Mouse (Mus musculus) lung, embryonic 15.5 days (tissue): Measurements from ENCODE around the gene Phldb2. TPM values are rescaled to one million over a fixed set of nuclear protein-coding genes. Genes with fewer than 3 reads are reported as not detected.

ENCODE experiments used
- ATAC-seq: fragments of 200-750 bp; cut with Nextera tagmentation; 2 replicates; pipeline ENCODE4 v1.8.0; 2017; ENCODE audit warnings: moderate number of reproducible peaks, borderline replicate concordance; ENCODE audit not compliant: low FRiP score, low TSS enrichment; ENCODE audit errors: extremely low read depth
- H3K27ac ChIP-seq: fragments of 300-500 bp; sonication (generic); 2 replicates; pipeline ENCODE4 v1.5.1; 2015; ENCODE audit warnings: moderate library complexity, mild to moderate bottlenecking, inconsistent platforms
- H3K27me3 ChIP-seq: fragments of 300-500 bp; sonication (generic); 2 replicates; pipeline ENCODE4 v1.6.1; 2015; ENCODE audit warnings: inconsistent platforms
- H3K36me3 ChIP-seq: fragments of 300-500 bp; sonication (generic); 2 replicates; pipeline ENCODE4 v1.6.1; 2015; ENCODE audit warnings: inconsistent platforms
- H3K4me1 ChIP-seq: fragments of 300-500 bp; sonication (generic); 2 replicates; pipeline ENCODE4 v1.6.1; 2015; ENCODE audit warnings: inconsistent platforms
- H3K4me2 ChIP-seq: fragments of 300-500 bp; sonication (generic); 2 replicates; pipeline ENCODE4 v1.6.1; 2015; ENCODE audit warnings: inconsistent platforms, mild to moderate bottlenecking, moderate library complexity
- H3K4me3 ChIP-seq: fragments of 300-500 bp; sonication (generic); 2 replicates; pipeline ENCODE4 v1.5.1; 2015; ENCODE audit warnings: mild to moderate bottlenecking, inconsistent platforms
- H3K9ac ChIP-seq: fragments of 300-500 bp; sonication (generic); 2 replicates; pipeline ENCODE4 v1.6.1; 2015; ENCODE audit warnings: inconsistent platforms
- H3K9me3 ChIP-seq: fragments of 300-500 bp; sonication (generic); 2 replicates; pipeline ENCODE4 v1.6.1; 2016; ENCODE audit warnings: inconsistent platforms
- WGBS: fragments of 180-500 bp; shearing (Covaris S2); methylation state at CpG from one replicate; pipeline ENCODE4 v1.1.7; 2015; 5-methylcytosine and 5-hydroxymethylcytosine counted together
- polyA plus RNA-seq: library from polyadenylated mRNA; unstranded; fragments of >200 nt; fragmentation: Nextera tagmentation; extraction: Ambion mirVana; gene quantifications from 2 replicates; pipeline ENCODE4 v1.2.1, GENCODE M21; 2015

Gene Phldb2
- polyA plus RNA-seq, 1 experiment from 2014 or later, result 58.9 TPM

DNA sequence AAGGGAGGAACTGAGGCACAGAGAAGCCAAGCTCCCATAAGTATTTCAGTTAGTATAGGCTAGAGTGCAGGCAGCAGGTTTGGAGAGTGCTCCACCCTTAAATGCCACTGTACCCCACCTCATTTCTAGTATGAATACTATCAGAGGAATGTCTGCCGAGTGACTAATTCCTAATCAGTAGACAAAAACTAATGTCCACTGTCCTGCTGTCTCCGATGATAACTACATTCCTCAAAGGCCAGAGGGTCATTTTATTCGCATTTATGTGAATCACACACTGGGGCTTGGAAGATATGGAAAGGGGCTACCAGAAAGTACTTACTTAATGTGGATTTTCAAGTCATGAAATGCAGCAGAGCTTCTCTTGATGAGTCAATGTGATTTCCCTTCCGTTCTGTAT, 104.4 kb downstream of the Phldb2 start:
- WGBS, result 52% methylated on average over 4 of the region's 4 CpGs
- no peaks in the 10 kb centered on the region for H3K36me3 ChIP-seq
- no peak overlapping the region for H3K4me2 ChIP-seq
- peaks cover 7% of the 10 kb centered on the region for H3K4me1 ChIP-seq
- no peak overlapping the region for H3K4me3 ChIP-seq
- H3K27me3 ChIP-seq, result no peaks in the 10 kb centered on the region
- H3K9me3 ChIP-seq, result no peaks in the 10 kb centered on the region
- H3K27ac ChIP-seq, result no peak overlapping the region
- no peak overlapping the region for H3K9ac ChIP-seq
- no peak for ATAC-seq

DNA sequence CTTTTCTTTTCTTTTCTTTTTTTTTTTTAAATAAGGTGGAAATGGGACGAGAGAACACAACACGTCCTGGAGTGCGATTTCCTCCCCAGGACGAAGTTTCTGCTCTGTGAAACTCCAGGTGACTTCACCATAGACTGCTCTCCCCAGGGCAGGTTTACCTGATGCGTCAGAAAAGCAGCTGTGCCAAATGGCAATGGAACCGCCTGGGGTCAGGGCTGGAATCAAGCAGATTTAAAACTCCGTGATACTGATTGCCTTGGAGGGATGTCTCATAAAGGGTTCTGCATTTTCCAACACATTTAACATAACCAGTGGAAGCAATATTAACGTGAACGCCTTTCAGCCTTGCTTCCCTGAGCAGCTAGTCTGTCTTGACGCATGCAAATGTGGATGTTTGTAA, 108.5 kb downstream of the Phldb2 start:
- H3K4me3 ChIP-seq, result peak overlapping the region; percentile 81
- no peaks in the 10 kb centered on the region for H3K36me3 ChIP-seq
- peaks cover 34% of the 10 kb centered on the region for H3K4me1 ChIP-seq
- peak overlapping the region; percentile 81 for H3K4me2 ChIP-seq
- H3K9ac ChIP-seq, result peak overlapping the region; percentile 94
- 16% methylated on average over 10 of the region's 10 CpGs for WGBS
- ATAC-seq, result no peak
- peak overlapping the region; percentile 92 for H3K27ac ChIP-seq
- no peaks in the 10 kb centered on the region for H3K9me3 ChIP-seq
- no peaks in the 10 kb centered on the region for H3K27me3 ChIP-seq

DNA sequence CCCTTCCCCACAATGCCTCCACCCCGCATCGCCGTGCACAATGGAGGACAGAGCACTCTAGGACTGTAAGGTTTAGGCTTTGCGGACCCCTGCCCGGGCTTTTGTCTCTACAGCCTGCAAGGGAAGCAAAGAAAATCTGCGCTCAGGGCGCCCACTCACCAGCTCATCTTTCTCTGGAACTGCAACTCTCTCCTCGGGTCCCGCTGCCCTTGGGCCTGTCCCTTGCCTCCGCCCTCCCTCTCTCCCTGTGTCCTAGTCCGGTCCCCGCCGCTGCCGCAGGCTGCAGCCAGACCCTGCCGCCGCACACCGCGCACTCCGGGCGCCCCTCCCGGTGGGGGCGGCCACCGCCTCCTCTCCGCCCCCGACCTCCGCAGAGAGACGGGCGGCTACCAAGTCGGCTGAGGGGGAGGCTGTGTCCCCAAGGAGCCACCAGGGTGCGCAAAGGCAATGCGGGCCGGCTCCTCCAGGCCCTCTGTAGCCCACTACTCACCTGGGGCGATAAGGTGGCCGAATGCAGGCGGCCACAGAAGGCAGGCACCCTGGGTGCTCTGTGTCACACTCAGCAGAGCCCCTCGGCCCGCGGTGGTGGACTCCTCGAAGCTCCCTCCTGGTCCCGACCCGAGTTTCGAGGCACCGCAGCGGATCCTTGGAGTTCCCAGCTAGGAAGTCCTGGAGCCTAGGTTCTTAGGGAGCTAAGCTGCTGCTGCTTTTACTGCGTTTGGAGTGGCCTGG, 109.2 kb downstream of the Phldb2 start:
- H3K4me2 ChIP-seq, result peak overlapping the region; percentile 81
- H3K4me3 ChIP-seq, result peak overlapping the region; percentile 81
- no peaks in the 10 kb centered on the region for H3K27me3 ChIP-seq
- WGBS, result under 1% methylated on average over 44 of the region's 45 CpGs
- no peaks in the 10 kb centered on the region for H3K9me3 ChIP-seq
- no peaks in the 10 kb centered on the region for H3K36me3 ChIP-seq
- peak; percentile 96 for ATAC-seq
- peaks cover 39% of the 10 kb centered on the region for H3K4me1 ChIP-seq
- peak overlapping the region; percentile 94 for H3K9ac ChIP-seq
- H3K27ac ChIP-seq, result peak overlapping the region; percentile 92

DNA sequence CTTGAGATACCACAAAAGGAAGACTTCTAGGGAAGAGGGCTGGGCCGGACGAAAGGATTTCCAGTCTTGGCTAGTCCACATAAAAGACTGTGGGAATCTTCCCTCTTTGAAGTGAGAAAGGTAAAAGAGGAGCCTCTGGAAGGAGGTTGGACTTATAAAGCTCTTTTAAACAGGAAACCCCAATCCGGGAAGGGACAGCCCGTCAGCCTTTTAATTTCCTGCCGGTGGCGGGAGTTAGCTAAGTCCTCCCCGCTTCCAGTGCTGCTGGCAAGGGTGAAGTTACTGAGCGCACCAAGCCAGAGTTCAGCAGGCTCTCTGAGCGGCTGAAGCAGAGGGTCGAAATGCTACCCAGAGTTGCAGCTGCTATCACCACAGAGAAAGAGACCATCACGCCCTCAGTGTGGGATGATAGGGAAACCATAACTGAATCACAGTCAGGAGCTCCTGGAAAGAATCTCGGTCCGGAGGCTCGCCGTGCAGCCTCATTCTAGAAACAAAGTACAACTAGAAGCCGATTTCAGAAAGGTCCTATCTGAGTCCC, 110.0 kb downstream of the Phldb2 start:
- under 1% methylated on average over 16 of the region's 16 CpGs for WGBS
- ATAC-seq, result 0 out of 2 replicates have a peak, but pooled peaks have one; percentile 9

DNA sequence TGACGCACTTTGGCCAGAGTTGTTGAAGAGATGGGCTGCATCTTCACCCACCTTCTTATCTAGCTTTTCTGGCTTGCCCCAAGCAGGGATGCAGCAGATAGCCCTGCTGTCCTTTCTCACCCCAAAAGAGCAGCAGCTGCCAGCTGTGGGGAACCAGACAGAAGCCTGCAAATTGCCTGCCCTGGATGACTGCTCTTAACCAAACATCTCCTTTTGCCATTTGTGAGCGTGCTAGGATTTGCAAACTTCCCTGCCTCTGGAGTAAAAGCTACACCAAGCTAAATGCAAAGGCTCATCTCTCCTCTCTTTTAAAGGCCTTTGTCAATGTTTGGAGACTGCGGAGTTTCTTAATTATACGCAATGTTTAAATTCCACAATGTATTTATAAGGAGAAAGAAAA, 111.0 kb downstream of the Phldb2 start:
- peak overlapping the region; percentile 92 for H3K27ac ChIP-seq
- H3K4me1 ChIP-seq, result peaks cover 56% of the 10 kb centered on the region
- ATAC-seq, result no peak
- peak overlapping the region; percentile 81 for H3K4me2 ChIP-seq
- H3K27me3 ChIP-seq, result no peaks in the 10 kb centered on the region
- H3K9me3 ChIP-seq, result no peaks in the 10 kb centered on the region
- 23% methylated on average over 4 of the region's 4 CpGs for WGBS
- H3K9ac ChIP-seq, result peak overlapping the region; percentile 19
- peak overlapping the region; percentile 81 for H3K4me3 ChIP-seq
- no peaks in the 10 kb centered on the region for H3K36me3 ChIP-seq

More for the DNA sequence above, 110.0 kb downstream of the Phldb2 start:
- H3K4me2 ChIP-seq, result peak overlapping the region; percentile 81
- peak overlapping the region; percentile 94 for H3K9ac ChIP-seq
- H3K4me1 ChIP-seq, result peaks cover 46% of the 10 kb centered on the region
- no peaks in the 10 kb centered on the region for H3K9me3 ChIP-seq
- peak overlapping the region; percentile 81 for H3K4me3 ChIP-seq
- H3K27ac ChIP-seq, result peak overlapping the region; percentile 92
- no peaks in the 10 kb centered on the region for H3K27me3 ChIP-seq
- no peaks in the 10 kb centered on the region for H3K36me3 ChIP-seq

DNA sequence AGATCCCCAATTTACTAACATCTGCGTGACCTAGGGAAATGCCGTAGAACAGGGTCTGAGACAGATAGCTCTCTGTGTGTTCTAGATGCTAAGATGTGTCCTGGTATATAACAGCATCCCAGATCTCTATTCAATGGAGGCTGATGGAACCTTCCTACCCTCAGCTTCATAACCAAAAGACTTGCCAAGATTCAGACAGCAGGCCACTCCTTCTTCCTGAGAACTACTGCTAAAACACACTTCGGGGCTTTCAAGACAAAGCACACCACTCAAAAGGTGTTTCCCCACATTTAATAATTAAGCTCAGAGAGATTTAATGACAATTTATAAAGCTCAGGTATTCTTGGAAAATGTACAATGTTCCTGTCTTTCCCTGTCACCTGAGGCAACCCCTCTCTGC, 111.6 kb downstream of the Phldb2 start:
- ATAC-seq, result no peak
- Histone ChIP-seq H3K9ac (no peak overlapping the region), H3K4me2 (peak overlapping the region; percentile 81), H3K4me1 (peaks cover 60% of the 10 kb centered on the region), H3K36me3 (no peaks in the 10 kb centered on the region), H3K27me3 (no peaks in the 10 kb centered on the region), H3K4me3 (peak overlapping the region; percentile 81), H3K27ac (peak overlapping the region; percentile 92), H3K9me3 (no peaks in the 10 kb centered on the region)
- 66% methylated on average over 3 of the region's 3 CpGs for WGBS

DNA sequence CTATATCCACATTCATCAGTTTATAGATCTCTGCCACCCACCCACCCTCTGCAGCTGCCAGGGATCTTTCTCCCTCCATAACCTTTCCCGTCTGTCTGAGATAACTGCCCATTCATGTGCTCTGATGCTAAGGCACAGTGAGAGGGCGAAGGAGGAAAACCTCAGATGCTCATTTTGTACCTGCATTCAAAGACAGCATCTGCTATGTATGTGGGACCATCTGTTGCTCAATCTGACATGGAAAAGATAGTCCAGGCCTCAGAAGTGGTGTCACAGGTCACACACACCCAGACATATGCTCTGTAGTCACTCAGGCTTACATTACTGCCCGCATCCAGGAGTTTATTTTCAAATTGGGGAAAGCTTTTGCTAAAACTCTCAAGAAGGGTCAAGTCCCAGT, 112.4 kb downstream of the Phldb2 start:
- no peaks in the 10 kb centered on the region for H3K27me3 ChIP-seq
- H3K4me1 ChIP-seq, result peaks cover 66% of the 10 kb centered on the region
- H3K4me2 ChIP-seq, result peak overlapping the region; percentile 81; the same call in 1 of the 2 replicates
- no peaks in the 10 kb centered on the region for H3K9me3 ChIP-seq
- no peak for ATAC-seq
- H3K4me3 ChIP-seq, result no peak overlapping the region
- H3K36me3 ChIP-seq, result no peaks in the 10 kb centered on the region
- H3K27ac ChIP-seq, result no peak overlapping the region
- 72% methylated on average over 3 of the region's 3 CpGs for WGBS
- no peak overlapping the region for H3K9ac ChIP-seq

DNA sequence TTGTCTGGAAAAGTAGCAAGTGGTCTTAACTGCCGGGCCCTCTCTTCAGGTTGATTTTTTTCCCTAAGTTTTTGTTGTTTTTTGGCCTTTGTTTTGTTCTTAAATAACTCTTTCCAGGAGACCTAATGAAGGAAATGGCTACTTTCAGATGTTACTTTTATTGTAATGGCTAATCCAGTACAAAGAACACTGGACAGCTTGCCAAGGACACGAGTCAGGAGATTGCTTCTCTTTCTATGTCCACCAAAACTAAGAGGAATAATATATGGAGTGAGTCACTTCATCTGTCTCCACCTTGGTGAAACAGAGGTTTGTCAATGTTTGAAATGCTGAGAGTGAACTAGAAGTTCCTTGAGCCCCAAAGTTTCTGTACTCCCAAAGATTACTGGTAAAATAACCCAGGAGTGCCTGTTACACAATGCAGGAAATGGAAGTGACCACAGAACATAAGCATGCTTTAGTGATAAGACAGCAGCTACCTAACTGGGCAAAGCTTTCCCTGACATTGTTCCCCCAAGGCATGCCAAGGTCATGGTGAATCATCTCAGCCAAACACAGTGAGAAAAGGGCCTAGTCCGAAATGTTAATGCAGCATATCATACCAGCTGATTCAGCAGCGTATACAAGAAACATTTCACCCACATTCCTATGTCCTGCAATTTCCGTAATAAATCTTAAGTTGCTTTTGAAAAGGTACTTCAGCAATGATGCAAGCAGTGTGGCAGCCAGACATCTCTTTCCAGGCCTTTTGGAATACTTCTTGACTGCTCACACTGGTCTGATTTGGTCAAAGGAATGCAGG, 115.7 kb downstream of the Phldb2 start:
- peaks cover 69% of the 10 kb centered on the region for H3K4me1 ChIP-seq
- H3K27me3 ChIP-seq, result no peaks in the 10 kb centered on the region
- no peak overlapping the region for H3K9ac ChIP-seq
- peak overlapping the region; percentile 2; the same call in 1 of the 2 replicates for H3K4me2 ChIP-seq
- no peaks in the 10 kb centered on the region for H3K36me3 ChIP-seq
- 30% methylated on average over 5 of the region's 5 CpGs for WGBS
- ATAC-seq, result peak; percentile 51; the same call in 1 of the 2 replicates
- H3K27ac ChIP-seq, result peak overlapping the region; percentile 66
- no peak overlapping the region for H3K4me3 ChIP-seq
- H3K9me3 ChIP-seq, result no peaks in the 10 kb centered on the region

DNA sequence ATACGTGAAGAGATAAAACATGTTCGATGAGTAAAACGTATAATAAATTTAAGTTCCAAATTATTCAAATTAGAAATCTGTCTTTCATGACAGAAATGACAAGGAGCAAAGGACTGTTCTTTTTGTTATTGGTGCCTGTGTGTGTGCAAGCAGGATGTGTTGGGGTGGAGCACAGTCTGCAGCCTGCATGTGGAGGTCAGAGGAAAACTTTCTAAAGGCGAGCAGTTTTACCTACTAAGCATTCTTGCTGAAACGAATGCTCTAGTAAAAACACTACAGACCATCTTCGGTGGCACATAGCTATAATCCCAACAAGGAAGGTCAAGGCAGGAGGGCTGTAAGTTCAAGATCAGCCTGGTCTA, 120.7 kb downstream of the Phldb2 start:
- 15% methylated on average over 6 of the region's 6 CpGs for WGBS
- no peak overlapping the region for H3K9ac ChIP-seq
- peaks cover 59% of the 10 kb centered on the region for H3K4me1 ChIP-seq
- no peak for ATAC-seq
- no peaks in the 10 kb centered on the region for H3K36me3 ChIP-seq
- no peaks in the 10 kb centered on the region for H3K27me3 ChIP-seq
- peak overlapping the region; percentile 39; the same call in 1 of the 2 replicates for H3K27ac ChIP-seq
- H3K4me3 ChIP-seq, result no peak overlapping the region
- no peaks in the 10 kb centered on the region for H3K9me3 ChIP-seq
- no peak overlapping the region for H3K4me2 ChIP-seq

DNA sequence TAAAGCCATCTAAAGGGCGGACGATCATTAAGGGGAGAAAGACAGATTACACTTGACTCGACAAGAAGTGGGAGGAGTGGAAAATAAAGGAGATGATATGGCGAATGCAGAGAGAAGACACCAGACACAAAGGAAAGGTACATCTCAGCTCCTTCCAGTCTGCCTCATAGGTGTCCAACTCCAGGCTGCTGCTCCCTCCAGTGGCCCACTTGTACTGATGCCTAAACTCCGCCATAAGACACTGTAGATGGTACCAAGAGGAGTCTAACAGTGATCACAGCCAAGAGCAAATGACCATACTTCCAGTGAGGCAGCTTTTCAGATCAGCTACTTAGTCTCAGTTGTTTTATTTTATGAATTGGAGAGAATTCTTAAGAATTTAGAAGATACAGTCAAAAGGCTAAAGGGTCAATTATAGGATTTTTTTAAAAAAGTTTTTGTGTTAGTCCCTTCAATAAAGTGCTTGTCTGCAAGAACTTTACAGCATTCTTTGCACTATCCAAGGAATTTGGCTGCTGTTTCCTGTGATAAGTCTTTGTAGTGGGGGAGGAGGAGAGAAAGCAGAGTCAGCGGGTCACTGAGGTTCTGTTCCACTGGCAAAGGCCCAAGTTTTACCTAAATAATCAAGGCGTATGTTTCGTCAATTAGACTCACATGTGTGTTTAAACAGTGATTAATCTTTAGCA, 121.2 kb downstream of the Phldb2 start:
- Histone ChIP-seq H3K4me1 (peaks cover 54% of the 10 kb centered on the region), H3K4me3 (no peak overlapping the region), H3K9ac (no peak overlapping the region), H3K36me3 (no peaks in the 10 kb centered on the region), H3K27ac (peak overlapping the region; percentile 60), H3K9me3 (no peaks in the 10 kb centered on the region), H3K27me3 (no peaks in the 10 kb centered on the region), H3K4me2 (no peak overlapping the region)
- peak; percentile 56; the same call in 1 of the 2 replicates for ATAC-seq
- 26% methylated on average over 8 of the region's 8 CpGs for WGBS

DNA sequence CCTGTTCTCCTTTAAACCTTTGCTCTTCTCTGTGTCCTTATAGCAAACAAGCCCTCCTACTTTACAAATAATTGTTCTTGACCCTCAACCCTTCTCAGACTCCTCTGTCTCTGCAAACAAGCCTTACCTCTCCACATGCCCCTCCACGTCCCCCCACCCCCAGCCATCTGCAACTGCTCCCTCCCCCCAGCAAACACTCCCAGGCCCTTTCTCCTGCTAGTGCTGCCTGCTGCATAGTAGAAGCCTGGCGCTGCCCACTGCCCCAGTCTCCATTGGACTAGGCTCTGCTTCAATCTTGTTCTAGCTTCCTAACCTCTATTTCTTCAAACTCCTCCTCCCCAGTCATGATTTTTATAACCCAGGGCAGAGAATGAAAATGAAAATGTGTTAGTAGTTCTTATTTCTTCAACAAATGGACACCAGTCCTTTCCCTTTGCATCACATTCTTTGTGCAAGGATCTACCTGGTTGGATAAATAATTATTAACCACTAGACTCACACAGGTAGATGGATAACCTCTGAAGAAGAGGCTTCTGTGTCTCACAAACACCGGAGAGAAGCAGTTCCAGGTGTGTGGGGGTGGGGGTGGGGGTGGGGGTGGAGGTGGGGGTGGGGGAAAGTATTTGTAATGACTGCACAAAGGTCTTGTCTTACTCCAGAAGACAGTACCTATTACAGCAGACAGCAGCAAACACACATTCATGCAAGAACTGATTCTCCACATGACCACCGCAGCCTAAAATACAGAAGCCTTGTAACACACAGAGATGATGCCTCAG, 122.1 kb downstream of the Phldb2 start:
- Histone ChIP-seq H3K9me3 (no peaks in the 10 kb centered on the region), H3K27me3 (no peaks in the 10 kb centered on the region), H3K4me2 (no peak overlapping the region), H3K4me3 (no peak overlapping the region), H3K9ac (no peak overlapping the region), H3K36me3 (no peaks in the 10 kb centered on the region), H3K4me1 (peaks cover 47% of the 10 kb centered on the region), H3K27ac (peak overlapping the region; percentile 60)
- peak; percentile 44; the same call in 1 of the 2 replicates for ATAC-seq
- WGBS, result 42% methylated on average over 4 of the region's 4 CpGs
